Mouse (Mus musculus) intestine, embryonic 14.5 days (tissue): Measurements from ENCODE around the gene Chid1. TPM values are rescaled to one million over a fixed set of nuclear protein-coding genes. Genes with fewer than 3 reads are reported as not detected.
A peak's percentile ranks its signal among the peaks of the same experiment; 100 is the strongest.

ENCODE experiments used
- ATAC-seq: fragments of 200-750 bp; cut with Nextera tagmentation; replicated peaks from 2 replicates; pipeline ENCODE4 v1.8.0; 2017; ENCODE audit warnings: low read depth, moderate number of reproducible peaks, moderate TSS enrichment, moderate library complexity; ENCODE audit not compliant: low FRiP score, low TSS enrichment
- DNase-seq: peaks from one replicate; pipeline ENCODE4 v3.0.0-alpha.2; 2018; ENCODE audit warnings: low spot score
- H3K27ac ChIP-seq: fragments of 300-500 bp; sonication (generic); 2 replicates; pipeline ENCODE4 v1.5.1; 2014; ENCODE audit warnings: low read depth, mild to moderate bottlenecking, control low read depth
- H3K27me3 ChIP-seq: fragments of 300-500 bp; sonication (generic); replicated peaks from 2 replicates; pipeline ENCODE4 v1.6.1; 2014; ENCODE audit warnings: low read length, control low read depth; ENCODE audit not compliant: control insufficient read depth, insufficient read depth
- H3K36me3 ChIP-seq: fragments of 300-500 bp; sonication (generic); 2 replicates; pipeline ENCODE4 v1.6.1; 2014; ENCODE audit warnings: low read length, control low read depth; ENCODE audit not compliant: control insufficient read depth, insufficient read depth
- H3K4me1 ChIP-seq: fragments of 300-500 bp; sonication (generic); replicated peaks from 2 replicates; pipeline ENCODE4 v1.6.1; 2014; ENCODE audit warnings: low read length, control low read depth, mixed read lengths; ENCODE audit not compliant: control insufficient read depth, insufficient read depth
- H3K4me2 ChIP-seq: fragments of 300-500 bp; sonication (generic); 2 replicates; pipeline ENCODE4 v1.6.1; 2014; ENCODE audit warnings: low read length
- H3K4me3 ChIP-seq: fragments of 300-500 bp; sonication (generic); 2 replicates; pipeline ENCODE4 v1.5.1; 2014; ENCODE audit warnings: low read depth, low read length, control low read depth, mixed read lengths
- H3K9ac ChIP-seq: fragments of 300-500 bp; sonication (generic); 2 replicates; pipeline ENCODE4 v1.6.1; 2014; ENCODE audit warnings: mild to moderate bottlenecking, low read length
- H3K9me3 ChIP-seq: fragments of 300-500 bp; sonication (generic); 2 replicates; pipeline ENCODE4 v1.6.1; 2016; ENCODE audit warnings: low read length, control low read depth; ENCODE audit not compliant: control insufficient read depth
- WGBS: fragments of 180-500 bp; shearing (Covaris S2); extraction: QIAGEN DNeasy Blood & Tissue Kit; methylation state at CpG from one replicate; pipeline ENCODE4 v1.1.7; 2014; 5-methylcytosine and 5-hydroxymethylcytosine counted together
- polyA plus RNA-seq: library from polyadenylated mRNA; unstranded; fragments of >200 nt; fragmentation: Nextera tagmentation; extraction: Ambion mirVana; gene quantifications from 2 replicates; pipeline ENCODE4 v1.2.1, GENCODE M21; 2014

Chid1 gene
- polyA plus RNA-seq, 1 experiment from 2014 or later = 42.1 TPM

- Histone ChIP-seq H3K27me3 (peaks cover 64% of the 10 kb centered on the region), H3K4me1 (peaks cover 29% of the 10 kb centered on the region), H3K9me3 (no peaks in the 10 kb centered on the region), H3K9ac (no peak overlapping the region), H3K4me3 (peak overlapping the region; percentile 2), H3K4me2 (peak overlapping the region; percentile 36; the same call in 1 of the 2 replicates), H3K27ac (no peak overlapping the region), H3K36me3 (0 out of 2 replicates have a peak, but pooled peaks cover 3% of the 10 kb centered on the region)
- ATAC-seq (no peak), DNase-seq (no peak)
- WGBS = 36% methylated on average over 12 of the region's 12 CpGs
Observed at GRCm38 (mm10) chr7:141463824-141464602, 75.6 kb downstream of the Chid1 start.

GRCm38 (mm10) chr7:141462333-141462821 is 77.3 kb downstream of the Chid1 start:
- H3K27ac ChIP-seq = no peak overlapping the region
- H3K36me3 ChIP-seq = 0 out of 2 replicates have a peak, but pooled peaks cover 3% of the 10 kb centered on the region
- no peaks in the 10 kb centered on the region for H3K9me3 ChIP-seq
- H3K27me3 ChIP-seq = peaks cover 64% of the 10 kb centered on the region
- peak overlapping the region; percentile 36 for H3K4me3 ChIP-seq
- H3K4me1 ChIP-seq = peaks cover 18% of the 10 kb centered on the region
- ATAC-seq (no peak), DNase-seq (no peak)
- H3K9ac ChIP-seq = peak overlapping the region; percentile 40; the same call in 1 of the 2 replicates
- H3K4me2 ChIP-seq = peak overlapping the region; percentile 69
- 21% methylated on average over 5 of the region's 5 CpGs for WGBS

- WGBS = 2% methylated on average over 59 of the region's 59 CpGs
- H3K4me2 ChIP-seq = peak overlapping the region; percentile 69
- H3K27me3 ChIP-seq = peaks cover 64% of the 10 kb centered on the region
- H3K4me3 ChIP-seq = peak overlapping the region; percentile 36
- no peak overlapping the region for H3K27ac ChIP-seq
- H3K4me1 ChIP-seq = peaks cover 14% of the 10 kb centered on the region
- H3K9ac ChIP-seq = peak overlapping the region; percentile 40
- H3K9me3 ChIP-seq = no peaks in the 10 kb centered on the region
- ATAC-seq (no peak; the same call in 1 of the 2 replicates), DNase-seq (no peak)
- 0 out of 2 replicates have a peak, but pooled peaks cover 3% of the 10 kb centered on the region for H3K36me3 ChIP-seq
Observed at GRCm38 (mm10) chr7:141461521-141462332, 77.9 kb downstream of the Chid1 start.

GRCm38 (mm10) chr7:141460391-141461113 is 79.1 kb downstream of the Chid1 start, which contains the start of gene Cracr2b:
Gene Cracr2b, plus strand, starts transcription at chr7:141461094.
- no peak for DNase-seq
- 54% methylated on average over 15 of the region's 15 CpGs for WGBS
- Histone ChIP-seq H3K4me2 (peak within 1 kb of the TSS; percentile 69), H3K27ac (no peak within 1 kb of the TSS), H3K27me3 (peaks cover 58% of the 10 kb centered on the region), H3K9ac (peak within 1 kb of the TSS; percentile 40), H3K4me3 (peak within 1 kb of the TSS; percentile 36), H3K36me3 (0 out of 2 replicates have a peak, but pooled peaks cover 3% of the 10 kb centered on the region), H3K4me1 (peaks cover 16% of the 10 kb centered on the region), H3K9me3 (no peaks in the 10 kb centered on the region)
- no peak for ATAC-seq

- Histone ChIP-seq H3K4me3 (no peak overlapping the region), H3K4me2 (no peak overlapping the region), H3K9me3 (no peaks in the 10 kb centered on the region), H3K27me3 (peaks cover 55% of the 10 kb centered on the region), H3K27ac (no peak overlapping the region), H3K4me1 (peaks cover 13% of the 10 kb centered on the region), H3K9ac (no peak overlapping the region), H3K36me3 (0 out of 2 replicates have a peak, but pooled peaks cover 3% of the 10 kb centered on the region)
- WGBS = 57% methylated on average over 5 of the region's 5 CpGs
- ATAC-seq = no peak
- no peak for DNase-seq
Observed at GRCm38 (mm10) chr7:141460001-141460390, 79.7 kb downstream of the Chid1 start.

GRCm38 (mm10) chr7:141459301-141459711 is 80.4 kb downstream of the Chid1 start:
- 88% methylated on average over 17 of the region's 17 CpGs for WGBS
- peaks cover 49% of the 10 kb centered on the region for H3K27me3 ChIP-seq
- ATAC-seq (no peak), DNase-seq (no peak)
- peaks cover 7% of the 10 kb centered on the region; the same call in 1 of the 2 replicates for H3K4me1 ChIP-seq
- 0 out of 2 replicates have a peak, but pooled peaks cover 3% of the 10 kb centered on the region for H3K36me3 ChIP-seq
- no peak overlapping the region for H3K27ac ChIP-seq
- no peak overlapping the region for H3K4me3 ChIP-seq
- no peak overlapping the region for H3K9ac ChIP-seq
- no peak overlapping the region for H3K4me2 ChIP-seq
- H3K9me3 ChIP-seq = no peaks in the 10 kb centered on the region

GRCm38 (mm10) chr7:141458661-141459060 is 81.0 kb downstream of the Chid1 start:
- WGBS = 91% methylated on average over 11 of the region's 11 CpGs
- Histone ChIP-seq H3K27me3 (peaks cover 42% of the 10 kb centered on the region), H3K4me2 (no peak overlapping the region), H3K9me3 (no peaks in the 10 kb centered on the region), H3K4me3 (no peak overlapping the region), H3K9ac (no peak overlapping the region), H3K27ac (no peak overlapping the region), H3K36me3 (0 out of 2 replicates have a peak, but pooled peaks cover 3% of the 10 kb centered on the region), H3K4me1 (peaks cover 7% of the 10 kb centered on the region; the same call in 1 of the 2 replicates)
- ATAC-seq (no peak), DNase-seq (no peak)
